Mouse (Mus musculus): ENCODE measurements at regions not wholly inside any gene's neighbourhood (a gene's known extent, or its start where the extent isn't known, plus 50 kb on each side); places are given as distances from the start of the nearest gene placed in this dataset.

GRCm38 (mm10) chr12:51294971-51295477 is 52.8 kb upstream of the G2e3 start:
- Histone ChIP-seq H3K4me3 (no peak overlapping the region), H3K36me3 (no peaks in the 10 kb centered on the region), H3K4me2 (replicated peaks) (no peak overlapping the region), H3K9me3 (no peaks in the 10 kb centered on the region), H3K27ac (no peak overlapping the region), H3K9ac (no peak overlapping the region), H3K4me1 (no peaks in the 10 kb centered on the region), H3K27me3 (no peaks in the 10 kb centered on the region)
- WGBS: 77% methylated on average over 4 of the region's 4 CpGs
- ATAC-seq (ENCODE audit: insufficient number of reproducible peaks, insufficient read depth, low FRiP score, low TSS enrichment): no peak

GRCm38 (mm10) chr12:51278358-51278757 is 69.5 kb upstream of the G2e3 start:
- H3K9ac ChIP-seq: no peak overlapping the region
- no peak overlapping the region for H3K4me2 ChIP-seq (replicated peaks)
- no peaks in the 10 kb centered on the region for H3K4me1 ChIP-seq
- no peak overlapping the region for H3K4me3 ChIP-seq
- no peaks in the 10 kb centered on the region for H3K36me3 ChIP-seq
- H3K9me3 ChIP-seq: no peaks in the 10 kb centered on the region
- no peak overlapping the region for H3K27ac ChIP-seq
- no peak for ATAC-seq (ENCODE audit: insufficient number of reproducible peaks, insufficient read depth, low FRiP score, low TSS enrichment)
- H3K27me3 ChIP-seq: no peaks in the 10 kb centered on the region
- 89% methylated on average over 1 of the region's 1 CpGs for WGBS

GRCm38 (mm10) chr12:51275818-51276538 is 71.9 kb upstream of the G2e3 start:
- H3K4me2 ChIP-seq (replicated peaks): no peak overlapping the region
- H3K9ac ChIP-seq: no peak overlapping the region
- H3K27ac ChIP-seq: no peak overlapping the region
- WGBS: 46% methylated on average over 14 of the region's 14 CpGs
- H3K4me1 ChIP-seq: no peaks in the 10 kb centered on the region
- ATAC-seq (ENCODE audit: insufficient number of reproducible peaks, insufficient read depth, low FRiP score, low TSS enrichment): no peak
- no peaks in the 10 kb centered on the region for H3K27me3 ChIP-seq
- H3K36me3 ChIP-seq: no peaks in the 10 kb centered on the region
- H3K4me3 ChIP-seq: no peak overlapping the region
- H3K9me3 ChIP-seq: no peaks in the 10 kb centered on the region

GRCm38 (mm10) chr12:51273486-51273885 is 74.4 kb upstream of the G2e3 start:
- Histone ChIP-seq H3K4me1 (no peaks in the 10 kb centered on the region), H3K36me3 (no peaks in the 10 kb centered on the region), H3K27me3 (no peaks in the 10 kb centered on the region), H3K4me3 (no peak overlapping the region), H3K9ac (no peak overlapping the region), H3K9me3 (no peaks in the 10 kb centered on the region), H3K4me2 (replicated peaks) (no peak overlapping the region), H3K27ac (no peak overlapping the region)
- no peak for ATAC-seq (ENCODE audit: insufficient number of reproducible peaks, insufficient read depth, low FRiP score, low TSS enrichment)
- 84% methylated on average over 5 of the region's 5 CpGs for WGBS

- Histone ChIP-seq H3K9me3 (no peaks in the 10 kb centered on the region), H3K4me2 (replicated peaks) (no peak overlapping the region), H3K27me3 (no peaks in the 10 kb centered on the region), H3K4me1 (no peaks in the 10 kb centered on the region), H3K9ac (no peak overlapping the region), H3K36me3 (no peaks in the 10 kb centered on the region), H3K4me3 (no peak overlapping the region), H3K27ac (no peak overlapping the region)
- WGBS: 82% methylated on average over 7 of the region's 7 CpGs
- ATAC-seq (ENCODE audit: insufficient number of reproducible peaks, insufficient read depth, low FRiP score, low TSS enrichment): no peak
Observed at GRCm38 (mm10) chr12:51242839-51243238, 105.0 kb upstream of the G2e3 start.

- ATAC-seq (ENCODE audit: insufficient number of reproducible peaks, insufficient read depth, low FRiP score, low TSS enrichment): no peak
- Histone ChIP-seq H3K4me1 (no peaks in the 10 kb centered on the region), H3K36me3 (no peaks in the 10 kb centered on the region), H3K9me3 (no peaks in the 10 kb centered on the region), H3K4me3 (no peak overlapping the region), H3K27ac (no peak overlapping the region), H3K4me2 (replicated peaks) (no peak overlapping the region), H3K9ac (no peak overlapping the region), H3K27me3 (no peaks in the 10 kb centered on the region)
- WGBS: 86% methylated on average over 7 of the region's 7 CpGs
Observed at GRCm38 (mm10) chr12:51241131-51241781, 106.6 kb upstream of the G2e3 start.

- Histone ChIP-seq H3K9me3 (no peaks in the 10 kb centered on the region), H3K9ac (no peak overlapping the region), H3K4me1 (no peaks in the 10 kb centered on the region), H3K27ac (no peak overlapping the region), H3K36me3 (no peaks in the 10 kb centered on the region), H3K4me2 (replicated peaks) (no peak overlapping the region), H3K4me3 (no peak overlapping the region), H3K27me3 (no peaks in the 10 kb centered on the region)
- no peak for ATAC-seq (ENCODE audit: insufficient number of reproducible peaks, insufficient read depth, low FRiP score, low TSS enrichment)
- 38% methylated on average over 2 of the region's 2 CpGs for WGBS
Observed at GRCm38 (mm10) chr12:51211691-51212090, 136.2 kb upstream of the G2e3 start.

- WGBS: 76% methylated on average over 5 of the region's 5 CpGs
- H3K4me2 ChIP-seq (replicated peaks): no peak overlapping the region
- no peaks in the 10 kb centered on the region for H3K27me3 ChIP-seq
- no peak overlapping the region for H3K9ac ChIP-seq
- no peak for ATAC-seq (ENCODE audit: insufficient number of reproducible peaks, insufficient read depth, low FRiP score, low TSS enrichment)
- no peak overlapping the region for H3K4me3 ChIP-seq
- H3K9me3 ChIP-seq: no peaks in the 10 kb centered on the region
- H3K4me1 ChIP-seq: no peaks in the 10 kb centered on the region
- H3K27ac ChIP-seq: no peak overlapping the region
- no peaks in the 10 kb centered on the region for H3K36me3 ChIP-seq
Observed at GRCm38 (mm10) chr12:51196289-51196688, 151.6 kb upstream of the G2e3 start.

GRCm38 (mm10) chr12:51195136-51195535 is 152.7 kb upstream of the G2e3 start:
- H3K36me3 ChIP-seq: no peaks in the 10 kb centered on the region
- no peak overlapping the region for H3K27ac ChIP-seq
- ATAC-seq (ENCODE audit: insufficient number of reproducible peaks, insufficient read depth, low FRiP score, low TSS enrichment): no peak
- no peak overlapping the region for H3K4me3 ChIP-seq
- H3K9me3 ChIP-seq: no peaks in the 10 kb centered on the region
- H3K9ac ChIP-seq: no peak overlapping the region
- no peaks in the 10 kb centered on the region for H3K4me1 ChIP-seq
- WGBS: 65% methylated on average over 8 of the region's 8 CpGs
- no peaks in the 10 kb centered on the region for H3K27me3 ChIP-seq
- no peak overlapping the region for H3K4me2 ChIP-seq (replicated peaks)

- Histone ChIP-seq H3K4me1 (no peaks in the 10 kb centered on the region), H3K9ac (no peak overlapping the region), H3K9me3 (no peaks in the 10 kb centered on the region), H3K36me3 (no peaks in the 10 kb centered on the region), H3K4me3 (no peak overlapping the region), H3K4me2 (replicated peaks) (no peak overlapping the region), H3K27me3 (no peaks in the 10 kb centered on the region), H3K27ac (no peak overlapping the region)
- ATAC-seq (ENCODE audit: insufficient number of reproducible peaks, insufficient read depth, low FRiP score, low TSS enrichment): no peak
- WGBS: 38% methylated on average over 1 of the region's 1 CpGs
Observed at GRCm38 (mm10) chr12:51190754-51191153, 157.1 kb upstream of the G2e3 start.

GRCm38 (mm10) chr12:51190186-51190585 is 157.7 kb upstream of the G2e3 start:
- WGBS: 63% methylated on average over 5 of the region's 5 CpGs
- Histone ChIP-seq H3K36me3 (no peaks in the 10 kb centered on the region), H3K9ac (no peak overlapping the region), H3K4me2 (replicated peaks) (no peak overlapping the region), H3K4me1 (no peaks in the 10 kb centered on the region), H3K4me3 (no peak overlapping the region), H3K9me3 (no peaks in the 10 kb centered on the region), H3K27me3 (no peaks in the 10 kb centered on the region), H3K27ac (no peak overlapping the region)
- no peak for ATAC-seq (ENCODE audit: insufficient number of reproducible peaks, insufficient read depth, low FRiP score, low TSS enrichment)

- Histone ChIP-seq H3K4me3 (no peak overlapping the region), H3K9ac (no peak overlapping the region), H3K9me3 (no peaks in the 10 kb centered on the region), H3K27ac (no peak overlapping the region), H3K36me3 (no peaks in the 10 kb centered on the region), H3K27me3 (no peaks in the 10 kb centered on the region), H3K4me2 (replicated peaks) (no peak overlapping the region), H3K4me1 (no peaks in the 10 kb centered on the region)
- no peak for ATAC-seq (ENCODE audit: insufficient number of reproducible peaks, insufficient read depth, low FRiP score, low TSS enrichment)
Observed at GRCm38 (mm10) chr12:51188229-51188628, 159.6 kb upstream of the G2e3 start.
